Comparison of ENCODE assay signal across 7 mouse cellular contexts in the genomic region with DNA sequence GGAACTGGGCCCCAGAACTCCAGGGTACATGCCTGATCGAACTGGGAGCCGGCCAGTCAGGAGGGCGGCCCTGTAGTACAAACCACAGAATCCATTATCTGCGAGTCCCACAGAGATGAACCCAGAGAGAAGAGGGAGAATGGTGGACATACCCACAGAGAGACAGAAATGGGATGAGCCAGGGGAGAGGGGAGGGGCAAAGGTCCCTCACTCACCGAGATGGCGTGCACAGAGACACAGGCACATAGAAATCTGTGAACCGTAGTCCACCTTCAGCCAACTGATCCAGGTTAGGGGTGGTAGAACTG. TPM values are rescaled to one million over a fixed set of nuclear protein-coding genes. Genes with fewer than 3 reads are reported as not detected.
DNase-seq lines count a peak whose midpoint lies in the region; ATAC-seq lines count a peak whose summit lies in the region.

No protein-coding gene starts in this region.

- peaks cover 8% of the 10 kb centered on the region for H3K4me1 ChIP-seq in lung, embryonic 16.5 days (replicated peaks; ENCODE audit: control insufficient read depth, insufficient read depth, low read length)
- peaks cover 6% of the 10 kb centered on the region for H3K4me1 ChIP-seq in forebrain, embryonic 14.5 days (ENCODE audit: control insufficient read depth, insufficient read depth, low read length)
- H3K4me1 ChIP-seq in liver, embryonic 11.5 days (replicated peaks; ENCODE audit: control insufficient read depth, insufficient read depth, low read length) = peaks cover 15% of the 10 kb centered on the region
- peaks cover 17% of the 10 kb centered on the region for H3K4me1 ChIP-seq in stomach, embryonic 16.5 days (ENCODE audit: control insufficient read depth, insufficient read depth, low read length)

- peak overlapping the region; percentile 71 for H3K4me3 ChIP-seq in lung, embryonic 16.5 days (ENCODE audit: low read length)
- H3K4me3 ChIP-seq in forebrain, embryonic 14.5 days (ENCODE audit: low read depth, low read length) = peak overlapping the region; percentile 52; the same call in 1 of the 2 replicates
- H3K4me3 ChIP-seq in liver, embryonic 11.5 days (ENCODE audit: low read depth, low read length) = peak overlapping the region; percentile 62
- peak overlapping the region; percentile 65 for H3K4me3 ChIP-seq in stomach, embryonic 16.5 days (replicated peaks; ENCODE audit: low read length)

- no peaks in the 10 kb centered on the region for H3K9me3 ChIP-seq in lung, embryonic 16.5 days (ENCODE audit: control insufficient read depth, low read length)
- H3K9me3 ChIP-seq in forebrain, embryonic 14.5 days (replicated peaks; ENCODE audit: control insufficient read depth, low read length) = no peaks in the 10 kb centered on the region
- no peaks in the 10 kb centered on the region for H3K9me3 ChIP-seq in liver, embryonic 11.5 days (ENCODE audit: control insufficient read depth, low read length)
- H3K9me3 ChIP-seq in stomach, embryonic 16.5 days (replicated peaks; ENCODE audit: control insufficient read depth, low read length) = no peaks in the 10 kb centered on the region

- H3K9ac ChIP-seq in lung, embryonic 16.5 days (ENCODE audit: low read length) = peak overlapping the region; percentile 76
- peak overlapping the region; percentile 72 for H3K9ac ChIP-seq in forebrain, embryonic 14.5 days (ENCODE audit: low read length)
- H3K9ac ChIP-seq in liver, embryonic 11.5 days (ENCODE audit: low read depth, low read length) = peak overlapping the region; percentile 58
- peak overlapping the region; percentile 86; the same call in 1 of the 2 replicates for H3K9ac ChIP-seq in stomach, embryonic 16.5 days (ENCODE audit: low read length)

- H3K27ac ChIP-seq in lung, embryonic 16.5 days (ENCODE audit: low read length) = no peak overlapping the region
- no peak overlapping the region for H3K27ac ChIP-seq in forebrain, embryonic 14.5 days (ENCODE audit: low read depth, low read length)
- H3K27ac ChIP-seq in liver, embryonic 11.5 days (ENCODE audit: low read depth, low read length) = no peak overlapping the region; the same call in 1 of the 2 replicates
- no peak overlapping the region for H3K27ac ChIP-seq in stomach, embryonic 16.5 days (ENCODE audit: low read length)

- WGBS in lung, embryonic 16.5 days = 88% methylated on average over 7 of the region's 7 CpGs
- WGBS in forebrain, embryonic 14.5 days = 89% methylated on average over 7 of the region's 7 CpGs
- WGBS in liver, embryonic 11.5 days = 64% methylated on average over 7 of the region's 7 CpGs
- 89% methylated on average over 7 of the region's 7 CpGs for WGBS in stomach, embryonic 16.5 days

- DNase-seq in lung, adult 18-20 months = no peak
- DNase-seq in forebrain, embryonic 14.5 days (ENCODE audit: low spot score) = no peak
- no peak for DNase-seq in liver, embryonic 11.5 days (ENCODE audit: low spot score)
- DNase-seq in layer of hippocampus, adult 9-10 months (ENCODE audit: low spot score) = no peak
- DNase-seq in cerebellum, adult 11-12 months = no peak

- H3K4me2 ChIP-seq in lung, embryonic 16.5 days (ENCODE audit: low read depth, low read length) = peak overlapping the region; percentile 88
- H3K4me2 ChIP-seq in forebrain, embryonic 14.5 days (ENCODE audit: low read length) = peak overlapping the region; percentile 89
- H3K4me2 ChIP-seq in liver, embryonic 11.5 days = peak overlapping the region; percentile 77
- peak overlapping the region; percentile 99 for H3K4me2 ChIP-seq in stomach, embryonic 16.5 days (ENCODE audit: low read depth, low read length)

- no peaks in the 10 kb centered on the region for H3K27me3 ChIP-seq in lung, embryonic 16.5 days (ENCODE audit: control insufficient read depth, insufficient read depth, low read depth, low read length)
- H3K27me3 ChIP-seq in forebrain, embryonic 14.5 days (replicated peaks; ENCODE audit: control insufficient read depth, insufficient read depth, low read length) = no peaks in the 10 kb centered on the region; the same call in 1 of the 2 replicates
- no peaks in the 10 kb centered on the region for H3K27me3 ChIP-seq in liver, embryonic 11.5 days (replicated peaks; ENCODE audit: control insufficient read depth, insufficient read depth, low read length)
- H3K27me3 ChIP-seq in stomach, embryonic 16.5 days (ENCODE audit: control insufficient read depth, insufficient read depth, low read length) = no peaks in the 10 kb centered on the region

- ATAC-seq in lung, embryonic 16.5 days (ENCODE audit: low read depth) = no peak
- 0 out of 2 replicates have a peak, but pooled peaks have one; percentile 0 for ATAC-seq in forebrain, embryonic 14.5 days
- ATAC-seq in liver, embryonic 11.5 days (replicated peaks; ENCODE audit: low FRiP score) = no peak
- no peak for ATAC-seq in stomach, embryonic 16.5 days (ENCODE audit: insufficient read depth, low FRiP score)

- no peaks in the 10 kb centered on the region for H3K36me3 ChIP-seq in lung, embryonic 16.5 days (ENCODE audit: control insufficient read depth, insufficient read depth, low read length)
- H3K36me3 ChIP-seq in forebrain, embryonic 14.5 days (ENCODE audit: control insufficient read depth, insufficient read depth, low read length) = no peaks in the 10 kb centered on the region
- no peaks in the 10 kb centered on the region for H3K36me3 ChIP-seq in liver, embryonic 11.5 days (ENCODE audit: control insufficient read depth, insufficient read depth, low read length)
- no peaks in the 10 kb centered on the region for H3K36me3 ChIP-seq in stomach, embryonic 16.5 days (ENCODE audit: control insufficient read depth, insufficient read depth, low read length)

RNA-seq across cellular contexts. Expression of gene Arsa, which starts 2.0 kb away (rescaled TPM):
- 22.1 and 27.0 TPM in 2 replicates for polyA plus RNA-seq in lung, embryonic 16.5 days (2015; fragmentation: Nextera tagmentation; extraction: Ambion mirVana)
- 14.0 and 16.5 TPM in 2 replicates for polyA plus RNA-seq in forebrain, embryonic 14.5 days (2014; fragmentation: Nextera tagmentation; extraction: Ambion mirVana)
- 8.6 and 9.0 TPM in 2 replicates for polyA plus RNA-seq in liver, embryonic 11.5 days (2014; fragmentation: Nextera tagmentation; extraction: Ambion mirVana)
- 19.5 and 19.9 TPM in 2 replicates for polyA plus RNA-seq in stomach, embryonic 16.5 days (2015; fragmentation: Nextera tagmentation; extraction: Ambion mirVana)

RNA-seq across cellular contexts. Expression of gene Mapk8ip2, which starts 21.5 kb away (rescaled TPM):
- 0.50 and 0.74 TPM in 2 replicates for polyA plus RNA-seq in lung, embryonic 16.5 days (2015; fragmentation: Nextera tagmentation; extraction: Ambion mirVana)
- 32.1 and 45.0 TPM in 2 replicates for polyA plus RNA-seq in forebrain, embryonic 14.5 days (2014; fragmentation: Nextera tagmentation; extraction: Ambion mirVana)
- polyA plus RNA-seq in liver, embryonic 11.5 days (2014; fragmentation: Nextera tagmentation; extraction: Ambion mirVana) = 0.26 and 0.36 TPM in 2 replicates
- 3.7 and 3.9 TPM in 2 replicates for polyA plus RNA-seq in stomach, embryonic 16.5 days (2015; fragmentation: Nextera tagmentation; extraction: Ambion mirVana)

RNA-seq across cellular contexts. Expression of gene Shank3, which starts 24.2 kb away (rescaled TPM):
- 2.3 and 2.5 TPM in 2 replicates for polyA plus RNA-seq in lung, embryonic 16.5 days (2015; fragmentation: Nextera tagmentation; extraction: Ambion mirVana)
- polyA plus RNA-seq in forebrain, embryonic 14.5 days (2014; fragmentation: Nextera tagmentation; extraction: Ambion mirVana) = 4.8 and 6.0 TPM in 2 replicates
- 1.1 and 1.7 TPM in 2 replicates for polyA plus RNA-seq in liver, embryonic 11.5 days (2014; fragmentation: Nextera tagmentation; extraction: Ambion mirVana)
- 1.1 and 1.8 TPM in 2 replicates for polyA plus RNA-seq in stomach, embryonic 16.5 days (2015; fragmentation: Nextera tagmentation; extraction: Ambion mirVana)

RNA-seq across cellular contexts. Expression of gene Chkb, which starts 45.5 kb away (rescaled TPM):
- 58.4 and 60.4 TPM in 2 replicates for polyA plus RNA-seq in lung, embryonic 16.5 days (2015; fragmentation: Nextera tagmentation; extraction: Ambion mirVana)
- polyA plus RNA-seq in forebrain, embryonic 14.5 days (2014; fragmentation: Nextera tagmentation; extraction: Ambion mirVana) = 59.3 and 66.3 TPM in 2 replicates
- 43.5 and 47.5 TPM in 2 replicates for polyA plus RNA-seq in liver, embryonic 11.5 days (2014; fragmentation: Nextera tagmentation; extraction: Ambion mirVana)
- 42.2 and 49.2 TPM in 2 replicates for polyA plus RNA-seq in stomach, embryonic 16.5 days (2015; fragmentation: Nextera tagmentation; extraction: Ambion mirVana)

RNA-seq across cellular contexts. Expression of gene Gm44502, which starts 45.8 kb away (rescaled TPM):
- not detected in 2 replicates for polyA plus RNA-seq in lung, embryonic 16.5 days (2015; fragmentation: Nextera tagmentation; extraction: Ambion mirVana)
- not detected in 2 replicates for polyA plus RNA-seq in forebrain, embryonic 14.5 days (2014; fragmentation: Nextera tagmentation; extraction: Ambion mirVana)
- polyA plus RNA-seq in liver, embryonic 11.5 days (2014; fragmentation: Nextera tagmentation; extraction: Ambion mirVana) = not detected in 2 replicates
- polyA plus RNA-seq in stomach, embryonic 16.5 days (2015; fragmentation: Nextera tagmentation; extraction: Ambion mirVana) = not detected in 2 replicates
